Mouse (Mus musculus): Measurements from ENCODE around the gene Bmpr1a. TPM values are rescaled to one million over a fixed set of nuclear protein-coding genes. Genes with fewer than 3 reads are reported as not detected.
"Not testable (repeated sequence)": the region's sequence is repeated elsewhere in the genome, so short reads cannot be mapped to it uniquely, and the experiment has no call there.

The Bmpr1a gene
- total RNA-seq, 2 experiments from 2014 or later = 32.8 to 33.6 TPM

DNA sequence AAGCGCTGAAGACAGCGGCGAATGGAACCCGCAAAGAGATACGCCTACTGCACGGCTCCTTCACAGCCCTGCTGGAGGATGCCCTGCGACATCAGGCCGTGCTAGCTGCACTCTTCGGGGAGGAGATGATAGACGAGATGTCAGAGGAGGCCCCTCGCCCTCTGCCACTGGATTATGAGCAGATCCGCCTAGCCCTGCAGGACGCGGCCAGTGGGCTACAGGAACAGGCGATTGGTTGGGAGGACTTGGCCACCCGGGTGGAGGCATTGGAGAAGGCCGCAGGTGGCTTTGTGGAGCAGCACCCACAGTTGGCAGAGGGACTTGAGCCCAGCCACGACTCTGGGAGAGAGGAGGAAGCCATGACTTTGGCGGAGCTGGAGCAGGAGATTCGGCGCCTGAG is 104.2 kb downstream of the Bmpr1a start:
- DNase-seq (ENCODE audit: low spot score in 2 of 2) = no peak

DNA sequence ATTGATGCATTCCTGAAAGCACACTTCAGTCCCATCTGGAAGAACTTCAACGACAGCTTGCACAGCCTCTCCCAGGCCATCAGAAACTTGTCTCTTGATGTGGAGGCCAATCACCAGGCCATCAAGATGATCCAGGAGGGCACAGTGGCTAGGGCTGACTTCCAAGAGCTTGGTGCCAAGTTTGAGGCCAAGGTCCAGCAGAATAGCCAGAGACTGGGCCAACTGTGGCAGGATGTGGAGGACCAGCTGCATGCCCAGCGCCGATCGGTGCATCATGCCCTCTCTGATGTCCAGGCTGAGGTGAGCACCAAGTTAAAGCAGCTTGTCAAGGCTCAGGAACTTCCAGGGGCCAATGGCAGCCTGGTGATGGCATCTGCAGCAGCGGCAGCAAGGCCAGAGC is 105.3 kb downstream of the Bmpr1a start:
- no peak for DNase-seq (ENCODE audit: low spot score in 2 of 2)

DNA sequence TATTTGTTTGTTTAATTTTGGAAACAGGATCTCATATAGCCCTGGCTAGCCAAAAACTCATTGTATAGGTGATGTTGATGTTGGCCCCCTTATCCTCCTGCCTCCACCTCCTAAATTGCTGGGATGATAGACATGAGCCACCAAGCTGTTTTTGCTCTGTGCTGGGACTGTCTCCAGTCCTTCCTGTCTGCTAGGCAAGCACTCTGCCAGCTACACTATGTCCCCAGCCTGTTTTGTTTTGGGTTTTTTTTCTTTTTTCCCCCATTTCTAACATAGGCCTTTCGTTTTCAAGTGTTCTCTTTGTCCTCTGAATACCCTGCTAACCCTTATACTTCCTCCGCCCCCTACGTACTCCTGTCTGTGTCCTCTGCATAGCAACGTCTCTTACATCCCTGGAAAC is 109.8 kb downstream of the Bmpr1a start:
- DNase-seq (ENCODE audit: low spot score in 2 of 2) = no peak

DNA sequence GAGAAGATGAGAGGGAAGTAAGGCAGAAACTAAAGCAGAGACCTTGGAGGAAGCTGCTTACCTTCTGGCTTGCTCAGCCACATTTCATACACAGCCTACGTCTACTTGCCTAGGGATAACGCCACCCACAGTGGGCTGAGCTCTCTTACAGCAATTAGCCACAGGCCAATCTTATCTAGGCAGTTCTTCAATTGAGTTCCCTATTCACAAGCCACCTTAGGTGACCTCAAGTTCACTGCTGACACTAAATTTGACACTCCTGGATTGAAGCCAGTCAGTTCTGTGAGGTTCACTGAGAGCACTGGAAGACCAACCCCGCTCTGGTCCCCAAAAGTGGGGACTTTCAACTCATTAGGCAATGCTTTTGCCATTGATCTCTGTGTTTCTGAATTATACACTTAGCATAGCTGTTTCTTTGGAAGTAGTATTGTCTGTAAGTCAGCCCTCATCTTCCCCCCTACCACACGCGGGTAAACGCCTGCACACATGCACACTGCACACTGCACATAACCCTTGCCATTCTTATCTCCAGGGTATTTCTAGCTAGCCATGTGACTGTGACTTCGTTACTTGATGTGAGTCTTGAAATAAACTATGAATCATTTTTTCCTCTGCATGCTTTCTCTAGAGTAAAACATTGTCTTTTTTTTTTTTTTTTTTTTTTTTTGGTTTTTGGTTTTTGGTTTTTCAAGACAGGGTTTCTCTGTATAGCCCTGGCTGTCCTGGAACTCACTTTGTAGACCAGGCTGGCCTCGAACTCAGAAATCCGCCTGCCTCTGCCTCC is 120.0 kb downstream of the Bmpr1a start:
- DNase-seq (ENCODE audit: low spot score in 2 of 2) = no peak

DNA sequence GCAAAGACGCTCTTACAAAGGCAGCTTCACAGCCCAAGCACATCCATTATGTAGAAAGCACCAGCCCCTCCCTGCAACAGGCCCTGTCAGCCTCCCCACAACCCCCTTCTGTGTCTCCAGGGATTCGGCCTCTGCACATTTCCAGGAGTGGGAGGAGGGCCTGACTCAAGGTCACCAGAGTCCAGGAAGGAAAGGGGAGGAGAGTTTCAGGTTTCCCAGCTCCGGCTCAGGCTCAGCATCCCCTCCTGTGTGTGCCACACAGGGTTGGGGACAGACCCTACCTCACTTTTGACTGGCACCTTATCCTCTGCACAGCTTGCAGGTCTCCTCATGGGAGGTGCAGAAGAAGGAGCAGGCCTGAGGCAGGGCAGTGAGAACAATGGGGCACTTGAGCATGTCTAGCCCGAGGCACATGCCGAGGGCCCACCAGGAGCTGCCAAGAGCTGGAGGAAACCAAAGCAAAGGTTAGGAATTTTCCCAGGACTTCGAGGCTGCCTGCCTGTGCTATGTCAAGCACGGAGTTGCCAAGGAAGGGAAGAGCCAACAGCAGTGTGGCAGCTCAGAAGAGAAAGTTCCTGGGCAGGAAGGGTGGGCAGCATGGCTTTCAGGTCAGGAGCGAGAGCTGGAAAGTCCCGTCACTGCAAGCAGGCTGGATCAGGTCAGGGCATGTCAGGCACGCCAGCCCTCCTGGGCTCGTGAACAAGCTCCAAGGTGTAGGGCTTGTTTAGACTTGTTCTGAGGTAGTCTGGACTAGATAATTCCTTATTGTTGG is 124.4 kb downstream of the Bmpr1a start:
- DNase-seq (ENCODE audit: low spot score in 2 of 2) = no peak

DNA sequence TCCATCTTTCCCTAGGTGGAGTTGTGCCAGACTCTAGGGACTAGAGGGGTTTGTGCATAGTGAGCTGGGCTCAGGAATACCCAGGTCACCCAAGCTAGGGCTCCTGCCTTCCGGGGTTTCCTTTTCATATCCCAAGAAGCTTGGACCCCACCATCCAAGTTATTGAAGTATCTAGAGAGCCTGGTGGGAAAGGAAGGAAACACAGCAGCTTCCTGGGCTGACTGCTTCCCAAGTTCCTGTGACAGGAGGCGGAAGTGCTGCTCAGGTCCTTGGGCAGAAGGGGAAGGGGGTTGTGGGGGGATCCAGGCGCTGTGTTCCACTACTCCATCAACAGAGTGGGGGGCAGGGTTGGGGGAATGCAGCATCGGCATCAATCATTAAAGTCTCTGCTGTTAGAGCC is 126.0 kb downstream of the Bmpr1a start:
- no peak for DNase-seq (ENCODE audit: low spot score in 2 of 2)

DNA sequence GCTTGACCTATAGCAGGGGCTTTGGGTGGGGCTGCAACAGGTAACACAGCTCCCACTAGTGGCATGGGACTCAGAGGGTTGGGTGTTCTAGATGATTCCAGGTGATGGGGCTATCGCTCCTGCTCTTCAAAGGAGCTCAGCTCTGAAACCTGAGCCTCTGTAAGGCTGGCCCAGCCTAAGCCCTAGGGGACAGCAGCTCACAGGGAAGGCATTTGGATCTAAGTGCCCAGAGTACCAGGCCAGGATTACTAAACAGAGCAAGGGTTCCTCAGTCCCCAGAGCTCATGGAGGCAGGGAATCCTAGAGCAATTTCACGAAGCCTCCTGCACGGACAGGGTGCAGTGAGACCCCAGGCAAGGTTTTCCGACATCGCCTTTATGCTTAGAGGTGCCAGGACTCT is 127.2 kb downstream of the Bmpr1a start:
- DNase-seq (ENCODE audit: low spot score in 2 of 2) = no peak

DNA sequence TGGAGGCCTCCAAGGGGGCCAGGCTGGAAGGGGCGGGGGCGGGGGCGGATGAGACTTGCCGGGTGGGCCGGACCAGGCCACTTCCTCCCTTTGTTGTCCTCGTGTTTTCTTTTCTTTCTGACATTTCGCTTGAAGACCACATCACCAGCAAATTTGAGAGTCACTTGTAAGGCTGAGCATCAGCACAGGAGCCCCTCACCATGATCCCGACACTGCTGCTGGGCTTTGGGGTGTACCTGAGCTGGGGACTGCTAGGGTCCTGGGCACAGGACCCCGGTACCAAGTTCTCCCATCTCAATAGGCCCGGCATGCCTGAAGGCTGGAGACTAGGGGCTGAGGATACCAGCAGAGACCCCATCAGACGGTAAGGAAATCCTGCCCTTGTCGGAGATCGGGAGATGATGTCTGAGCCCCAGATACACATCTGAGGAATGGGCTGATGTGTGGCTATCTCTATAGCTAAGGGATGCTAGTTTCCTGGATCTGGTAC is 127.7 kb downstream of the Bmpr1a start, which contains the start of gene Mmrn2:
Gene Mmrn2 (plus strand): TSS at position 51 of the 490 bp plus-strand sequence.
- no peak for DNase-seq (ENCODE audit: low spot score in 2 of 2)

DNA sequence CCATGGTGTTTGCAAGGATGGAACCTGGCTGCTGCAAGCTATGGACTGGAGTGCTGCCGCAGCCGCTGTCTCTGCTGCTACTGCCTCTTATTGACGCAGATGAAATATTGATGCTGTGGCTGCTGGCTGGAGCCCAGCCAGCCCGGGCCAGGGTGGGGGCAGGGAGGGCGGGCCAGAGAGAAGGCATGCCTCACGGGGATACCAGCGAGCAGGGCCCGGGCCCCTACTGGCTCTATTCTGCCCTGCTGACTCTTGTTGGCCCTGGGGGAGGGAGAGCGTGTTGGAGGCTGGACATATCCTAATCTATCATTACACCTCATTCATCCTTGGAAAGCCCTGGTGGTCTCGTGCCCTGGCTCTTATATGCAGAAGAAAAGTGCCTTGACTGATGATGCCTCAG is 128.6 kb downstream of the Bmpr1a start, which contains the start of gene Sncg:
Gene Sncg (minus strand): TSS at position 213 of the 400 bp plus-strand sequence.
- no peak for DNase-seq (ENCODE audit: low spot score in 2 of 2)

DNA sequence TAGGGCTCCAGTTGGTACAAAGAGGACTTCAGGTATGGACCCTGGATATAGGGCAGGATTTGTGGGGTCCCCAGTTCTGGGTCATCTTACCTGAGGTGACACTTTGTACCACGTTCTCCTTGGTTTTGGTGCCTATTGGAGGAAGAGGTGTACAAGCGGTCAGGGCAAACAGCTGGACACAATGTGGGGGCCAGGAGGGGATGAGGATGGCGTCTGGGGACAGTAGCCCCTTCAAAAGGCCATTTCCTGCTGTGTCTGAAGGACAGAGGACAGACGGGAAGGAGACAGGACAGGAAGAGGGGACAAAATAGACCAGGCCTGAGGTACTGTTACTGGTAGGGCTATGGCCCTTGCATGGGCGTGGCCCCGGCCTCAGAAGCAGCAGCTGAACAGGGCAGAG is 129.6 kb downstream of the Bmpr1a start:
- DNase-seq (ENCODE audit: low spot score in 2 of 2) = no peak

DNA sequence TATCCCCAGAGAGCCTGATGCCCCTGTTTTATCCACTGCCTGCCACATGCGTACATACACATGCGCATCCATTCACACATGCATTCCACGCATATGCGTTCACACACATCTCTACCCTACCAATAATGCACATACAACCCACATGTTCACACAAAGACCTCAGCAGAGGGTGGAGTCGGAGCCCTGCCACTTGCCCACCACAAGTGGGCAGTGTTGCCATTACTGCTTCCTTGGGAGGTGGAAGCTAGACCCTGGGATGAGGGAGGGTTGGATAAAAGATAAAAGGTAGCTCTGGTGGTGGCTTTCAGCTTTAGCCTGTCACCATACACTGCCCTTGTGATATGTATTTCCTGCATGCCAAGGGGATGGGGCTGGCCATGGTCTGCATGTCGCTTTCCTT is 130.5 kb downstream of the Bmpr1a start:
- DNase-seq (ENCODE audit: low spot score in 2 of 2) = peak; percentile 52 to 68

DNA sequence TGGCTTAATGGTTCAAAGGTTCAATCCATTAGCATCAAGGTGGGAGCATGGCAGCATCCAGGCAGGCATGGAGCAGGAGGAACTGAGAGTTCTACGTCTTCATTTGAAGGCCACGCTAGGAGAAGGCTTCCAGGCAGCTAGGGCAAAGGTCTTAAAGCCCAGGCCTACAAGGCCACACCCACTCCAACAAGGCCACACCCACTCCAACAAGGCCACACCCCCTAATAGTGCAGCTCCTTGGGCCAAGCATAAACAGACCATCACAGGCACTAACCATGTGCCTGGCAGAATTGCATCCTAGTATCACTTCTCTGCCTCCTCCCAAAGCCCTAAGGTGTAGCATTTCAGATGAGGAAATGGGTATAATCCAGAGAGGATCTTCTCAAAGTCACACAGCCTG is 131.4 kb downstream of the Bmpr1a start:
- no peak for DNase-seq (ENCODE audit: low spot score in 2 of 2)

DNA sequence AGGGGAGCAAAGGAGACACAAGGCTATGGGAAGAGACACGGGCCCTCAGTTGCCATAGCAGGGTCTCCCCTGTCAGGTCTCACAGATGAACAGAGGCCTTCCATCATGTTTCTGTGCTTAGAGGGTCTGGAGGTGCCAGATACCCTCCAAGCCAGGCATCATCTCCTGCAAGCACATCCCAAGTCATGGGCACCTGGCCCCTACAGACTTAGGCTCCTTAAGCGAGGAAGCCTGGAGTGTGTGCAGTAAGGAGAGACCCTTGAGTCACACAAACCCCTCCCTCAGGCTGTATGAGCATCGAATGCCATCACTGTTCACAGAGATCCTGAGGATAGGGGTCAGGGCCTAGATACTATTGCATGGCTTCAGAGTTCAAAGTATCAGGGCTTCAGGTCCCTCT is 132.2 kb downstream of the Bmpr1a start:
- no peak for DNase-seq (ENCODE audit: low spot score in 2 of 2)

DNA sequence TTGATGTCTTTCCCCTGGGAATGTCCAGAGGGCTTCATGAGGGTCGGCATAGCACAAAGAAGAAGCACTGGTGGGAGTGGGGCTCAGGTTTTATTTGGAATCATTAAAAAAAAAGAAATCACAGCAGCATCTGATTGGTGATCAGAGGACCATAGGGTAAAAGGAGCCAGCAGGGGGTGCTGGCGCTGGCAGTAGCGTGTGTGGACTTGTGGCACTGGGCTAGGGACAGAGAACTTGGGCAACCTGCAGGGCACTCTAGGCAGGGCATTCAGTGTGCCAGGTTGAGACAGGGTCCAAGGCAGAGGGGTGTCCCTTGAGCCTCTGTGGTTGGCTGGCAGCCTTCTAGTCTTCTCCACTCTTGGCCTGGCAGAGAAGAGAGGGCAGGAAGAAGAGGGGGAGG is 132.9 kb downstream of the Bmpr1a start:
- no peak for DNase-seq (ENCODE audit: low spot score in 2 of 2)

DNA sequence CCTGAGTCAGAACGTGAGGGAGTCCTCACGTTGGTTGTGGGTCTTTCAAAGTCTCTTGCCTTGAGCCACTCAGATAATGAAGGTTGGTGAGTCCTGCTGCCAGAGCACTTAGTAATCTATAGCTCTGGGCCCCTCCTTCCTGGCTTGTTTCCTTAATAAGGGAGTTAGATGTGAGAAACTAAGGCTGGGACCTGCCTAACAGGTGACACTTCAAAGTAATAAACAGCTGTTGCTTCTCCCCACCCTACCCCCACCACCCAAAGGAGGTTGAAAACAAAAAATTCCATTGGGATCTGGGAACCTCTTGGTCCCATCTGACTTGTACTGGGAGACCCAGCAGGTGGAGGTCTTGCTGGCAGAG is 138.0 kb downstream of the Bmpr1a start:
- DNase-seq (ENCODE audit: low spot score in 2 of 2) = no peak

DNA sequence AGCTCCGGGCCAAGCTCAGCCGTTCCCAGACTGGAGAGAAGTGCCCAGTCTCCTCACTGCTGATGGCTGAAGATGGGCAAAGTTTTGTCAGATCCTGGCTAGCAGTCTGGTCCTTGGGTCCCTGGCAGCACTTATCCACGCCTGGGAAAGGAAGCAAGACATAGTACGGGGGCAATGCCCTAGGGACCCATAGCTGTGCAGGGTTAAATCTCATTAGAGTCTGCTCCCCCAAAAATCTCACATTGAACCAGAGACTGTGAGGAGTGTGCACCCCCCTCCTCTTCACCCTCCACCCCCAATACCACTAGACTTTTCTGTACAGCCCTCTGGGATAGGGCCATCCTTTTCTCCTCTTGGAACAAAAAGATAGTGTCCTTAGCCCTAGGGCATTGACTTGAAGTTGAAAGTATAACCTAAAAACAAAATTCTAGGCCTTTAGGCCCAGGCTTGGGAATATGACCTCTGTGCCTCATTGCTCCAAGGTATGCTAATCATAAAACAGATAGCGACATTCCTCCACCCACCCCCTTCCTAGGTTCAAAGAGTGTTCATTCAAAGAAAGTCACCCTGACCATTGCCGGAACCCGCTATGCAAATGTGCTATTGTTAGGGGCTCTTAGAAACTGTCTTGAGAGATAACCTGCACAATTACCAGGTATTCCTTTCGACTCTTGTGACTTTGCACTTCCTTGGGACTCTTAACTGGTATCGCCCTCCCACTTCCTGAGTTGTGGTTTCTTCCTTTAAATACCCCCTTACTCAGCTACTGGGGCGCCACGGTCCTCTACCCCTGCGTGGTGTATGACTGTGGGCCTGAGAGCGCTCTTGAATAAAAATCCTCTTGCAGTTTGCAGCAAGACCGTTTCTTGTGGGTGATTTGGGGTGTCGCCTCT is 138.6 kb downstream of the Bmpr1a start:
- DNase-seq (ENCODE audit: low spot score in 2 of 2) = not testable (repeated sequence)

DNA sequence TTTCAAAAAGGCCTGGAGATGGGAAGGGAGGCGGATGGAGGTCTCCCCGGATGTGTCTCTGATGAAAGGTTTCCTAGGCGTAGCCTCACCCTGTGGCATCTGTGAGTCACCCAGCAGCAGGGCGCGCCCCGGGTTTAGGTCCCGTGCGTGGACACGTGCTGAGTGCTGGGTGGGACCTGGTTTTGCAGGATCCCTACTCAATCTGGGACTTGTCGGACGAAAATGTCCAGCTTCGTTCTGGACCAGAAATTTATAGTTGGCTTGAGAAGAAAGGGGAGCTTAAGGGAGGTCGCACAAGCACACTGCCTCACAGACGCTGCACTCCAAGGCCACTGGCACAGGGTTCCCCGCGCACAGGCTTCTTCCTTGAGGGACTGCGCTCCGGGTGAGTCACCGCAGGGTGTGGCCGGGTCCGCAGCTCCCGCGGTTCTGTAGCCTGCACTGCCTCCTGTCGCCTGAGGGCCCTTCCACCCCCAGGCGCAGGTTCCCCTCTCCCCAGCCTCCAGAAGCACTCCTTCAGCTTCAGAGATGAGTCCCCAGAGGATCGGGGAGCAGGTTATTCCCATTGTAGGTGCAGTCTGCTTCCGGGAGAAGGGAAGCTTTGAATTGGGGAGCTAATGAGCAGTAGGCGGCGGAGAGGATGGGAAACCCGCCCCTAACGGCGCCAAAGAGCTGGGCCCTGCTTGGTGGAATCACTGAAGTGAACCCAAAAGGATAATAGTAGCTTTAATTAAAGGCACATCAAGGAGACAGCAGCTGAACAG is 139.5 kb downstream of the Bmpr1a start:
- peak; percentile 50 to 54 for DNase-seq (ENCODE audit: low spot score in 2 of 2)

DNA sequence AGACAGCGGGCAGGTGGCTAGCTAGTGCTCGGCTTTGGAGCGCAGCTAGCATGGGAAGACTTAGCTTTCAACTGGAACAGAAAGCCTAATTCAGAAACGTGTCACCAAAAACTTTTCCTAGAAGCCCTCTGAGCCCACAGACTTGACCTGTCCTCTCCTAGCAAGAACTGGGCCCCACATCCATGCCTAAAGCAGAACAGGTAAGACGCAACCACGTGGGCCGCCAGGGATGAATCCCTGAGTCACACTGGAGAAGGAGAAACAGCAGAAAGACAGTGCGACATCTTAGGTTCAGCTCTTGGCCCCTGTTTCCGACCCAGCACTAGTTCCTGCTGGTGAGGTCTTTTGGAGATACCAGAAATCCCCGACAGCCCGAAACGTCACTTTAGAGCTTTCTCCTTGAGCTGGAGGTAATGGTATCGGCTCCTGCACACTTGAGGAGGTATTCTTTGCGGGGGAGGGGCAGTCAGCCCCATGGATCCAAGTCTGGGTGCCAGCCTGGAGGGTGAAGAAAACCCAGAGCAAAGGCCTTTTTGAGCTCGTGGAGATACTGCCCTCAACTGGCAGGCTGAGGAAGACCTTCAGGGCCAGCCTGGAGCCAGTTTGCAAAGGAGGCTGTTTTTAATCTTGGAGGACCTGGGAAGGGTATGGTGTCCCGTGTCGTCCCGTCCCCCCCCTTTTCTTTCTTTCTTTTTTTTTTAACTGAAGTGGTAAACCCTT is 140.3 kb downstream of the Bmpr1a start:
- peak; percentile 59 to 60 for DNase-seq (ENCODE audit: low spot score in 2 of 2)

DNA sequence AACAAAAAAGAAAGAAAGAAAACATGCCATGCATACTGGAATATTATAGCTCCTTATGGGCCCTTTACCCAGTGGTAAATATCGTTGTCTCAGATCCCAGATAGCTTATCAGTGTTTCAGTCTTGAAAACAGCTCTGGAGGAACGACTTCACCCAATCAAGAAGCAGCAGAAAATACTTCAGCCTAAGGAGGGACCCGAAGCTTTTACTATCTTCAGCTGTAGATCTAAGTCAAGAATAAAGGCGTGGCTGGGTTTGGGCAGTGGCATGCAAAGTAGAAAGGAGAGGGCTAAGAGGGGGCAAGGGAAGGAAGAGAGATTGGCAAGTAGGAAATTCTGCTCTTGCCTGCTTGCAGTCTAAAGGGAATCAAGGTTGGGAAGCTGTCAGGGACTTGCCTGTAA is 141.0 kb downstream of the Bmpr1a start:
- DNase-seq (ENCODE audit: low spot score in 2 of 2) = no peak
